In the genomic region with DNA sequence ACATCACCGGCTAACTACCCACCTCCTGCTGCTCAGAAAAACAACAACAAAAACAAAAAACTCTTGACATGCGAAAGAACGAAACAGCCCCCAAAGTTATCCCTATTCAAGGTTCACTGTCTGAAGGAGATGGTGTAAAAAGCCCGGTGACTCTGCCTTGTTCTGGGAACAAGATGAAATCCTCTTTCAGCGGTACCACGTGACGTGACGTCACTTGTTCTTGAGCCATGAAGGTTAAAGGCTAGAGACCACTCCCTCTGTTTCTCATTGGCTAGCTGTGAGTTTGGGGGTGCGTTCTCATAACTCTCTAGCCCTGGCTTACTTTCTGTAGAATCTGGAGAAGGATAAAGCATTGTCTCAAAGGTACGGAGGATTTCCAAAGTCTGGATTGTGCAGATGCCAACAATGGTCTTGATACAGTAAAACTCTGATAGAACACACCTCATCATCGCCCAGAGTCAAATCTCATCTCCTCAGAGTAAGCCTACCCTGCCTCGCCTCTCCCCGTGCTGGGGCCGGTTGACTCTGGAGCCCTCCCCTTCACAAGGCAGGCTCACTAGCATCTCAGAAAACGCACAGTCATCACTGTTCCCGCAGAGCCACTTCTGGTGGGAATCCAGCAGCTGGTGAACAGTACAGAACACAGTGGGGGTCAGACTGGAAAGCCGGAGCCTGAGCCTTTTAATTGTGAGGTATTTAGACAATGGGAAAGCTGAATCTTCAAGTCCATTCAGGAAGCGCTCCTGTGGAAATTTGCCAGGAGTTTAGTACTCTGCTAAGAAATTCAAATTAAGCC, we compare ENCODE assay signal across 9 mouse cellular contexts.
DNase-seq lines count a peak whose midpoint lies in the region; ATAC-seq lines count a peak whose summit lies in the region.
"Had no signal": no experiment of that assay in that cellular context is flagged by ENCODE, and none has a peak within 500 bp of the region (broad histone marks: within the 10 kb centered on the region; RNA-seq: fewer than 3 reads in every experiment).

No protein-coding gene starts in this region.

- H3K4me3 ChIP-seq in forebrain, embryonic 14.5 days (ENCODE audit: low read depth, low read length), result no peak overlapping the region
- no peak overlapping the region for H3K4me3 ChIP-seq in neural tube, embryonic 12.5 days

- H3K4me2 ChIP-seq in forebrain, embryonic 14.5 days (ENCODE audit: low read length), result no peak overlapping the region
- no peak overlapping the region for H3K4me2 ChIP-seq in neural tube, embryonic 12.5 days (replicated peaks)

- H3K27me3 ChIP-seq in forebrain, embryonic 14.5 days (replicated peaks; ENCODE audit: control insufficient read depth, insufficient read depth, low read length), result no peaks in the 10 kb centered on the region
- H3K27me3 ChIP-seq in neural tube, embryonic 12.5 days (replicated peaks), result no peaks in the 10 kb centered on the region

- H3K9ac ChIP-seq in forebrain, embryonic 14.5 days (ENCODE audit: low read length), result no peak overlapping the region
- no peak overlapping the region for H3K9ac ChIP-seq in neural tube, embryonic 12.5 days

- WGBS in forebrain, embryonic 14.5 days, result 41% methylated on average over 18 of the region's 18 CpGs
- WGBS in neural tube, embryonic 12.5 days, result 49% methylated on average over 18 of the region's 18 CpGs

- peaks cover 5% of the 10 kb centered on the region for H3K4me1 ChIP-seq in forebrain, embryonic 14.5 days (ENCODE audit: control insufficient read depth, insufficient read depth, low read length)
- peaks cover 27% of the 10 kb centered on the region for H3K4me1 ChIP-seq in neural tube, embryonic 12.5 days

- H3K36me3 ChIP-seq in forebrain, embryonic 14.5 days (ENCODE audit: control insufficient read depth, insufficient read depth, low read length), result no peaks in the 10 kb centered on the region
- H3K36me3 ChIP-seq in neural tube, embryonic 12.5 days, result no peaks in the 10 kb centered on the region

- ATAC-seq in forebrain, embryonic 14.5 days, result no peak
- ATAC-seq in neural tube, embryonic 12.5 days (ENCODE audit: low FRiP score, low read depth), result peak; percentile 61; the same call in 1 of the 2 replicates

- intact Hi-C loops in left cerebral cortex, postnatal 4 days (cut with DNase I), result no loop called here

- H3K9me3 ChIP-seq in forebrain, embryonic 14.5 days (replicated peaks; ENCODE audit: control insufficient read depth, low read length), result no peaks in the 10 kb centered on the region
- H3K9me3 ChIP-seq in neural tube, embryonic 12.5 days, result no peaks in the 10 kb centered on the region

- H3K27ac ChIP-seq in forebrain, embryonic 14.5 days (ENCODE audit: low read depth, low read length), result no peak overlapping the region
- H3K27ac ChIP-seq in neural tube, embryonic 12.5 days, result peak overlapping the region; percentile 53

- peak; percentile 40 for DNase-seq in left cerebral cortex, postnatal 4 days
- no peak for DNase-seq in left cerebral cortex, adult 11 months (ENCODE audit: low spot score)
- DNase-seq in R1 (ENCODE audit: low read depth, low spot score), result peak; percentile 99
- peak; percentile 57 for DNase-seq in forebrain, embryonic 14.5 days (ENCODE audit: low spot score)
- no peak for DNase-seq in natural killer cell, adult 2 months (ENCODE audit: low spot score in 2 of 2)
- no peak for DNase-seq in layer of hippocampus, adult 9-11 months
- DNase-seq: cerebellum, adult 18-20 months; right cerebral cortex, postnatal 25 days had no signal

Comparison
In these comparisons a context has a peak if more than half of its experiments do, and no peak if none do; other contexts are left out.
1. DNase-seq: peak in left cerebral cortex, postnatal 4 days (single experiment), R1 (single experiment) and forebrain, embryonic 14.5 days (single experiment); none in left cerebral cortex, adult 11 months (single experiment), natural killer cell, adult 2 months (0 of 2) and layer of hippocampus, adult 9-11 months (single experiment).